Mouse (Mus musculus) liver, embryonic 14.5 days (tissue): ENCODE results near the gene Dab2ip.

ENCODE experiments used
- CTCF ChIP-seq: IDR thresholded peaks from 2 replicates; pipeline ENCODE4 v1.5.1; 2016; ENCODE audit warnings: antibody characterized with exemption, low read depth, control low read depth
- EP300 ChIP-seq: IDR thresholded peaks from 2 replicates; pipeline ENCODE4 v1.6.1; 2016; ENCODE audit warnings: antibody characterized with exemption, low read depth

DNA sequence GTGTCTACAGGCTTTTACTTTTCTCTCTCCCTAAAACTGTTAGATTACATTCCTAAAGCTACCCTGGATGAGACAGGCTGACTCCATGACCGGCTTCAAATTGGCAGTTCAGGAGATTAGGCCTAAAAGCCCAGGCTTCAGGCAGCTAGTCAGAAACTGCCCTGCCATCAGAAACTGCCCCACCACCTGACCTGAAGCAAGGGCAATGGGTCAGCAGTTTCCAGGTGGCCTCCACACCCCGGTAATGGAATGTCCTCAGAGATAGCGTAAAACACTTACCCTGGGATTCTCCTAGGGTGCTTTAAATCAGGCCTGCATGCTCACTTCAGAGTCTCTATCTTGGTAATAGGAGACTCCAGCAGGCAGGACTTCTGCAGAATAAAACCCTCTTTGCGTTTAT lies 48.2 kb upstream of the Dab2ip start:
- TF ChIP-seq EP300 (no peak), CTCF (no peak)
